Mouse (Mus musculus) right cerebral cortex, postnatal 4 days (tissue): ENCODE data around the gene Kif13a.

Source experiments
- DNase-seq: peaks from one replicate; pipeline ENCODE4 v3.0.0-alpha.2; 2022

Kif13a gene

GRCm38 (mm10) chr13:46880736-46881135 lies 48.9 kb downstream of the Kif13a start:
- no peak for DNase-seq

- DNase-seq: no peak
These were observed 49.4 kb downstream of the Kif13a start for GRCm38 (mm10) chr13:46880243-46880642.

DNA sequence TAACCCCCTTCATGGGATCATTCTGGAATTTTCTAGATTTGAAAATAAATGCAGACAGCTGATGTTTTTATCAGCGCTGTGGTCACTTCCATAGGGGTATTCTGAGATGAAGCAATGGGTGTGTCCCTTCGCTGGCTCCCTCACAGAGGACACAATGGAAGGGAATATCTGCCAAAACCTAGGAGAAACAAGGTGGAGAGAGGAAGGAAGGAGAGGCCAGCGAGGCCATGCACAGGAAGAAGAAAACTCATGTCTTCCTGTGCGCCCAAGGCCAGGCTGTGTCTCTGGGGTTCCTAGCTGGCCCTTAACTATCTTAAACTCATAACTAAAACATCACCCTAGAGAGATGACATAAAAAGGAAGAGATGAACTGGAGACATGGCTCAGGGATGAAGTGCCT lies 52.6 kb downstream of the Kif13a start:
- DNase-seq: no peak

GRCm38 (mm10) chr13:46875377-46875776 lies 54.3 kb downstream of the Kif13a start:
- no peak for DNase-seq

DNA sequence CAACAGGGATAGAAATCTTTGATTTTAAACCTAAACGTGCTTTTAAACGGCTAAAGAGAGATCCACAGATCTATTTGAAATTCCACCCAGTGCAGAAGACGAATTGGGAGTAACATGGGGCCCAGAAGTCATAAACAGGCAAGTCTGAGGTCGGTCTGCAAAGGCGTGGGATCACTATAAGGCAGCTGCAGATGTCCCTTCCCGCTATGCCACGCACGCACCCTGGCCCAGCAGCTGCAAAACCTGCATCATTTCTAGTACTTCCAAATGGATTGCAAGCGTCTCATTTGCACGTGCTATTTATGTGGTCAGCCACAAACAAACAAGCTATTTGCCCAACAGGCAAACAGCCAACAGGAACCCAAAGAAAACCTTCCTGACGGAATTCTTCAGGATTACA lies 56.9 kb downstream of the Kif13a start:
- DNase-seq: no peak

DNA sequence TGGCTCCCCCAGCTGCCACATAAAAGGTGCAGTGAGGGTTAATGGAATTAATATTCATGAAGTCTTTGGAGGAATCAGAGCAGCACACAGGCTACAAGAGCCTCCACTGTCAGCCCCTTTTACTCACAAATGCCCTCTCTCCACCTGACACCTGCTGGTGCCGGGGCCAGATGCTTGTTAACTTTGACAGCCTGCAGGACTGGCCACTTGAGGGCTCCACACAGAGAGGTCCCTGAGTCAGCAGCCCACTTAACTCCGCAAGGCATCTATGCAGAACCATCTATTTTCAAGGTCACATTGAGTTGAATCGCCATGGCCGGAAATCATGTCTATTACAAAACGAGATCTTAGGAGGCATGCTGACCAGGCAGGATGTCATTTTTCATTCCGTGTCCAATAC lies 57.5 kb downstream of the Kif13a start:
- DNase-seq: no peak

DNA sequence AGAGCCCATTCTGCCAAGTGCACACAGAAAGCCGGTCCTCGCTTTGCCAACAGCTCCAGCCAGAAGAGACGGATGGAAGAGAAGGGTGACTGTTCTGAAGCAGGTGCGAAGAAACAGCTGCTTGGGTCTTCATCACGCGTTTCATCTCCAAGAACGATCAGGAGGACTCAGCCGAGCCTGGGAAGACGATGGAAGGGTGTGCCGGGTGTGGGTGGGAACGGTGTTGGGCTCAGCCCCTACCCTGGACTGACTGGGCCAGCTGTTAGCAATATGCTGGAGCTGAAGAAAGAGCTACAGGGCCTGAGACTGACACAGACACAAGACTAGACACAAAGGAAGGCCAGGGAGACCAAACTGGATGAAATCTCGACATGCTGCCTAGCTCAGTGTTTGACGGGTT lies 60.2 kb downstream of the Kif13a start:
- DNase-seq: no peak

- no peak for DNase-seq
These were observed 66.4 kb downstream of the Kif13a start for GRCm38 (mm10) chr13:46863169-46863748.

GRCm38 (mm10) chr13:46859876-46860275 lies 69.8 kb downstream of the Kif13a start:
- no peak for DNase-seq

GRCm38 (mm10) chr13:46859173-46859572 lies 70.5 kb downstream of the Kif13a start:
- DNase-seq: no peak

DNA sequence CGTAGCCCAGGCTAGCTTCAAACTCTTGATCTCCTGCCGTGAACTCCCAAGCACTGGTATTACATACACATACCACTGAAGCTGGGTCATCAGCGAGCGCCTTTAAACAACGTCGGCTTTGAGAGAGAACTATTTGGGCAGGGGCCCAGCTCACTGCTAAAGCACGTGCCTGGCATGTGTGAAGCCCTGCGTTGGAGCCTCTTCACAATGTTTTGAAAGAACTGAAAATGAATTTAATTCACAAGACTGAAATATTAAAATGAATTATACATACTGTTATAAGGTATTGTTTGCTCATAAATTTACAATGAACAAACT lies 70.9 kb downstream of the Kif13a start:
- DNase-seq: no peak

GRCm38 (mm10) chr13:46858143-46858834 lies 71.4 kb downstream of the Kif13a start:
- DNase-seq: no peak

GRCm38 (mm10) chr13:46854456-46854855 lies 75.2 kb downstream of the Kif13a start:
- DNase-seq: no peak

DNA sequence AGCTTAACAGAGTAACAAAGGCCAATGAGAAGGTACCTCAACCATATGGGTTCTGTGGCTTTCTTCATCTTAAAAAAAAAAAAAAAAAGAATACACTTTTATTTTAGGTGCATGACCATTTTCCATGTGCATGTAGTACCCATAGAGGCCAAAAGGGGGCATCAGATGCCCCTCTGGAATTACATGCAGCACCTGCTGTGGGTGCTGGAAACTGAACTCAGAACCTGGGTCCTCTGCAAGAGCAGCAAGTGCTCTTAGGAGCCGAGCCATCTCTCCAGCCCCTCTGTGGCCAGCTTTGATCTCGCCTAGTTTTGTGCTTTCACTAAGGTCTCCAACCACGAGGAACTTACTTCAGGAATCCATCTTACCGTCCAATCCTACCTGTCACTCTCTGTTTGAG lies 77.2 kb downstream of the Kif13a start:
- DNase-seq: no peak

DNA sequence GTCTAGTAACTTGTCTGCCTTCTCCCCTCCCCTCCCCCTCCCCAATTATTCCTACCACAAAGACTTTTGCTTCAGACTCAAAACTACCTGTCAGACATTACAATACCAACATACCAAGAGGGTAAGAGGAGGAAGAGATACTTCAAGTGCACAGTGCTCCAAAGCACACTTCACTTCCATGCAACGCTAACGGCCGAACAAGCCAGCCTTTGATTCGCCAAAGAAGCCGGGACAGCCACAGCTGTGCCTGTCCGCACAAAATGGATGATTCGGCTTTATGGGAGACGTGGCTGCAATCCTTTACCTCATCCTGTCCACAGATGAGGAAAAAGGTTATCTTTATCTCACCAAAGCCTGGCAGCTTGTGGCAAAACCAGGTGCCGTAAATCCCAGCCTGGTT lies 84.2 kb downstream of the Kif13a start:
- no peak for DNase-seq

- no peak for DNase-seq
These were observed 85.0 kb downstream of the Kif13a start for GRCm38 (mm10) chr13:46844561-46845235.

GRCm38 (mm10) chr13:46843646-46844045 lies 86.0 kb downstream of the Kif13a start:
- DNase-seq: no peak

GRCm38 (mm10) chr13:46842185-46842584 lies 87.5 kb downstream of the Kif13a start:
- DNase-seq: no peak

DNA sequence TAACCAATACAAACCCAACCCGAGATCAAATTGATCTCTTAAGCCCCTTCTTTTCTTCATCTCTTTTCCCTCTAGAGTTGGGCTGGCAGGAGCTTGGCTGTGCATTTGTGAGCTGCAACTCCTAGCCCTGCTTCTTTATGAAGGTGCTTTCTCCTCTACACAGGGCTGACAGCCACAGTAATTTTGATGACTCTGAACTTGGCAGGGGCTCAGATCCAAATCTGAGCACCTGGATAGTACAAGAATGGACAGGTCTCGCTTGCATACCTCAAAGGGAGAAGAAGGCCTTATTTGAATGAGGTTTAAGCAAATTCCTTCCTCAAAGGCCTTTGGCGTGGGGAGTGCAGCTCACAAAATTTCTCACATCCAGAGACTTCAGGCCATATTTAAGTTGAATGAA lies 88.0 kb downstream of the Kif13a start:
- no peak for DNase-seq

DNA sequence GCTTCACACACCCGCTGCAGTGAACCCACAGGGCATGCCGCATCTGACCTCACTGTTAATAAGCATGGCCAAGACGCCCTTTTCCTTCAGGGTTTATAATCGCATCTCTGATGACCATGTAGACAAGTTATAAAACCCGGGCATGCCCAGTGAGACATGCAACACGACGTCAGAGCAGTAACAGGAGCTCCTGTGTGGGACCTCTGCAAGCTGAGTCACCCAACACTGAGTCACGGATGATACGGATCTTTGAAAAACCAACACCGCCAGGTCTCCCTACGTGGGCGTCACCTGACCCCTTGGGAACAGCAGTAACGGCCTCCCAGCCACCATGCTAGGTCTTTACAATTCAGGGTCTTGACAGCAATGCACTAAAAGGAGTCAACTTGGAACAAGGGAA lies 89.0 kb downstream of the Kif13a start:
- no peak for DNase-seq

GRCm38 (mm10) chr13:46839236-46839635 lies 90.4 kb downstream of the Kif13a start:
- DNase-seq: no peak

- DNase-seq: peak; percentile 27
These were observed 91.1 kb downstream of the Kif13a start for GRCm38 (mm10) chr13:46838551-46838950.

DNA sequence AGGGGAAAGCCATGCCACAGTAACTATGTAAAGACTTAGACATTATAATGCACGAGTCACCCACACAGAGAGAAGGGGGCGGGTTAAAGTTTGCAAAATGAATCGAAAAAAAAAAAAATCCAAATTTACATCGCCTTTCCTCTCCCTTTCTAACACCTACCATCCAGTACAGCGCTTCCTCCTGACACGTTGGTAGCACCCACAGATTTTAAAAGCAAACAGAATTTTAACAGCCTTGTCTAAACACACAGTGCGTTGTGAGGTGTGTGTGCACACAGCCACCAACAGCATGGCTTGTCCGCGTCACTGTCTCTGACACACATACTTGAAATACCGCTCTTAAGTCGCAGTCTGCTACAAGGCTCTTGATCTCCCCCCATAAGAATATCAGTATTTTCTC lies 94.3 kb downstream of the Kif13a start:
- no peak for DNase-seq

DNA sequence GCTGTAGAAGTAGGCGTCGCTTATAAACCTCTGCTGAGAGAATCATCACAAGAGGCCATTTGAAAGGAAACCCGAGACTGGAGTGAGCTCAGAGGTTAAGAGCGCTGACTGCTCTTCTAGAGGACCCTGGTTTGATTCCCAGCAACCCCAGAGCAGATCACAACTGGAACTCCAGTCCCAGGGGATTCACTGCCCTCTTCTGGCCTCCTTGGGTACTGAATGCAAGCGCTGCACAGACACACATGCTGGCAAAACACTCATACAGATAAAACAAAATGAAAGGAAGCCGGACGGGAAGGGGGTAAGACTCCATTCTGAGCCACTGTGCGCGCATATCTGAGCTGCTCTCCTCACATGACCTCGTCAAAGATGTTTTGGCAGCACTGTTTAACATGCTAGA lies 94.9 kb downstream of the Kif13a start:
- DNase-seq: peak; percentile 19

DNA sequence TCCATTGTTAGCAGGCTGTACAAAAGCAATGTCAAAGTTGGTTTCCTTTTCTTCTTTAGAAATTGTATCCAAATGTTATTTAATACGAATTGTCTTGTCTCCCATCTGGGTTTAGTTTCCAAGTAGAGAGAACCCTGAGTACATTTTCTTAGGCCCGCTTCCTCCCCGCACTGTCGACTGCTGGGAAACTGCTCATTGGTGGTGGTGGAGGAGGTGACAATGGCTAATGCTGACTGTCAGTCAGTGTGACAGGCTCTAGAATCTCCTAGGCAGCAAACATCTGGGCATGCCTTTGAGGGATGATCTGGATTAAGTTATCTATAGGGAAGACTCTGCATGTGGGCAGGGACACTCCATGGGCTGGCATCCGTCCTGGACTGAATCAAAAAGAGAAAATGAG lies 96.1 kb downstream of the Kif13a start:
- no peak for DNase-seq
